Mouse (Mus musculus) embryonic facial prominence, embryonic 12.5 days (tissue): ENCODE measurements around the gene Cdc123. TPM values are rescaled to one million over a fixed set of nuclear protein-coding genes. Genes with fewer than 3 reads are reported as not detected.

Experiments
- ATAC-seq: fragments of 200-750 bp; cut with Nextera tagmentation; 2 replicates; pipeline ENCODE4 v1.8.0; 2017; ENCODE audit not compliant: insufficient number of reproducible peaks, insufficient read depth, low FRiP score, low TSS enrichment
- H3K27ac ChIP-seq: fragments of 300-500 bp; sonication (generic); 2 replicates; pipeline ENCODE4 v1.5.1; 2016; ENCODE audit warnings: mild to moderate bottlenecking
- H3K27me3 ChIP-seq: fragments of 300-500 bp; sonication (generic); 2 replicates; pipeline ENCODE4 v1.6.1; 2016; ENCODE audit warnings: mild to moderate bottlenecking, moderate library complexity
- H3K36me3 ChIP-seq: fragments of 300-500 bp; sonication (generic); 2 replicates; pipeline ENCODE4 v1.6.1; 2016; ENCODE audit warnings: mild to moderate bottlenecking
- H3K4me1 ChIP-seq: fragments of 300-500 bp; sonication (generic); 2 replicates; pipeline ENCODE4 v1.6.1; 2016
- H3K4me2 ChIP-seq: fragments of 300-500 bp; sonication (generic); replicated peaks from 2 replicates; pipeline ENCODE4 v1.6.1; 2016; ENCODE audit warnings: mild to moderate bottlenecking, moderate library complexity
- H3K4me3 ChIP-seq: fragments of 300-500 bp; sonication (generic); 2 replicates; pipeline ENCODE4 v1.5.1; 2016; ENCODE audit warnings: mild to moderate bottlenecking
- H3K9ac ChIP-seq: fragments of 300-500 bp; sonication (generic); 2 replicates; pipeline ENCODE4 v1.6.1; 2016; ENCODE audit warnings: mild to moderate bottlenecking, moderate library complexity
- H3K9me3 ChIP-seq: fragments of 300-500 bp; sonication (generic); 2 replicates; pipeline ENCODE4 v1.6.1; 2016; ENCODE audit warnings: mild to moderate bottlenecking, moderate library complexity
- WGBS: fragments of 180-500 bp; shearing (Covaris S2); methylation state at CpG from one replicate; pipeline ENCODE4 v1.1.7; 2016; 5-methylcytosine and 5-hydroxymethylcytosine counted together
- polyA plus RNA-seq: library from polyadenylated mRNA; unstranded; fragments of >200 nt; fragmentation: Nextera tagmentation; extraction: Ambion mirVana; gene quantifications from 2 replicates; pipeline ENCODE4 v1.2.1, GENCODE M21; 2016

Gene Cdc123
- 328 and 358 TPM in 2 replicates for polyA plus RNA-seq

- peaks cover 33% of the 10 kb centered on the region for H3K36me3 ChIP-seq
- no peaks in the 10 kb centered on the region for H3K9me3 ChIP-seq
- peak within 1 kb of the TSS; percentile 59 for H3K4me2 ChIP-seq
- H3K27me3 ChIP-seq, result no peaks in the 10 kb centered on the region
- peaks cover 5% of the 10 kb centered on the region; the same call in 1 of the 2 replicates for H3K4me1 ChIP-seq
- peak within 1 kb of the TSS; percentile 94 for H3K27ac ChIP-seq
- ATAC-seq, result peak; percentile 94
- H3K9ac ChIP-seq, result peak within 1 kb of the TSS; percentile 84
- WGBS, result under 1% methylated on average over 53 of the region's 53 CpGs
- H3K4me3 ChIP-seq, result peak within 1 kb of the TSS; percentile 75
Observed at GRCm38 (mm10) chr2:5844873-5845631, at the start of gene Cdc123, which contains the start of gene Nudt5. TSS of gene Cdc123 (minus strand) at chr2:5845164. TSS of gene Nudt5 (plus strand) at chr2:5845019.

GRCm38 (mm10) chr2:5894296-5894695, 49.3 kb upstream of the Cdc123 start:
- peak overlapping the region; percentile 90 for H3K4me3 ChIP-seq
- ATAC-seq, result no peak
- H3K9me3 ChIP-seq, result no peaks in the 10 kb centered on the region
- H3K4me1 ChIP-seq, result peaks cover 3% of the 10 kb centered on the region; the same call in 1 of the 2 replicates
- 43% methylated on average over 11 of the region's 11 CpGs for WGBS
- peak overlapping the region; percentile 57 for H3K4me2 ChIP-seq
- peaks cover 27% of the 10 kb centered on the region for H3K36me3 ChIP-seq
- peak overlapping the region; percentile 91; the same call in 1 of the 2 replicates for H3K9ac ChIP-seq
- H3K27ac ChIP-seq, result no peak overlapping the region
- no peaks in the 10 kb centered on the region for H3K27me3 ChIP-seq

GRCm38 (mm10) chr2:5889412-5889811, 44.4 kb upstream of the Cdc123 start:
- Histone ChIP-seq H3K27ac (no peak overlapping the region), H3K9me3 (no peaks in the 10 kb centered on the region), H3K9ac (no peak overlapping the region), H3K4me1 (peaks cover 3% of the 10 kb centered on the region; the same call in 1 of the 2 replicates), H3K27me3 (no peaks in the 10 kb centered on the region), H3K4me3 (no peak overlapping the region), H3K4me2 (no peak overlapping the region), H3K36me3 (peaks cover 47% of the 10 kb centered on the region)
- 77% methylated on average over 2 of the region's 2 CpGs for WGBS
- ATAC-seq, result no peak

GRCm38 (mm10) chr2:5888865-5889264, 43.9 kb upstream of the Cdc123 start:
- Histone ChIP-seq H3K4me3 (no peak overlapping the region), H3K36me3 (peaks cover 49% of the 10 kb centered on the region), H3K9ac (no peak overlapping the region), H3K9me3 (no peaks in the 10 kb centered on the region), H3K4me1 (no peaks in the 10 kb centered on the region), H3K4me2 (no peak overlapping the region), H3K27me3 (no peaks in the 10 kb centered on the region), H3K27ac (no peak overlapping the region)
- ATAC-seq, result no peak
- WGBS, result 88% methylated on average over 5 of the region's 5 CpGs

- Histone ChIP-seq H3K9me3 (no peaks in the 10 kb centered on the region), H3K27ac (no peak overlapping the region), H3K4me2 (no peak overlapping the region), H3K9ac (no peak overlapping the region), H3K27me3 (no peaks in the 10 kb centered on the region), H3K4me3 (no peak overlapping the region), H3K4me1 (no peaks in the 10 kb centered on the region), H3K36me3 (peaks cover 63% of the 10 kb centered on the region)
- ATAC-seq, result no peak
- WGBS, result 74% methylated on average over 3 of the region's 3 CpGs
Observed at GRCm38 (mm10) chr2:5877446-5877845, 32.5 kb upstream of the Cdc123 start.

- ATAC-seq, result no peak
Observed at GRCm38 (mm10) chr2:5869746-5870145, 24.8 kb upstream of the Cdc123 start.

GRCm38 (mm10) chr2:5867681-5868080, 22.7 kb upstream of the Cdc123 start:
- Histone ChIP-seq H3K36me3 (peaks cover 47% of the 10 kb centered on the region), H3K4me3 (no peak overlapping the region), H3K9ac (no peak overlapping the region), H3K4me2 (no peak overlapping the region), H3K4me1 (no peaks in the 10 kb centered on the region), H3K27me3 (no peaks in the 10 kb centered on the region), H3K27ac (no peak overlapping the region), H3K9me3 (no peaks in the 10 kb centered on the region)
- no peak for ATAC-seq
- WGBS, result 88% methylated on average over 2 of the region's 2 CpGs

More at GRCm38 (mm10) chr2:5869746-5870145, 24.8 kb upstream of the Cdc123 start:
- H3K4me3 ChIP-seq, result no peak overlapping the region
- H3K4me2 ChIP-seq, result no peak overlapping the region
- no peak overlapping the region for H3K9ac ChIP-seq
- H3K9me3 ChIP-seq, result no peaks in the 10 kb centered on the region
- H3K27me3 ChIP-seq, result no peaks in the 10 kb centered on the region
- WGBS, result 90% methylated on average over 5 of the region's 5 CpGs
- peaks cover 50% of the 10 kb centered on the region for H3K36me3 ChIP-seq
- no peak overlapping the region for H3K27ac ChIP-seq
- H3K4me1 ChIP-seq, result no peaks in the 10 kb centered on the region

- no peak within 1 kb of the TSS for H3K27ac ChIP-seq
- no peak within 1 kb of the TSS for H3K4me2 ChIP-seq
- H3K9me3 ChIP-seq, result no peaks in the 10 kb centered on the region
- no peaks in the 10 kb centered on the region for H3K27me3 ChIP-seq
- no peaks in the 10 kb centered on the region for H3K4me1 ChIP-seq
- H3K4me3 ChIP-seq, result no peak within 1 kb of the TSS
- WGBS, result 87% methylated on average over 3 of the region's 3 CpGs
- peaks cover 52% of the 10 kb centered on the region for H3K36me3 ChIP-seq
- no peak within 1 kb of the TSS for H3K9ac ChIP-seq
- no peak for ATAC-seq
Observed at GRCm38 (mm10) chr2:5862834-5863233, 17.9 kb upstream of the Cdc123 start, which contains the start of gene Gm13199. TSS of gene Gm13199 (minus strand) at chr2:5862934.

- H3K4me3 ChIP-seq, result no peak overlapping the region
- H3K9ac ChIP-seq, result no peak overlapping the region
- H3K4me2 ChIP-seq, result no peak overlapping the region
- no peaks in the 10 kb centered on the region for H3K9me3 ChIP-seq
- WGBS, result 85% methylated on average over 5 of the region's 5 CpGs
- H3K4me1 ChIP-seq, result peaks cover 2% of the 10 kb centered on the region; the same call in 1 of the 2 replicates
- H3K36me3 ChIP-seq, result peaks cover 21% of the 10 kb centered on the region
- H3K27me3 ChIP-seq, result no peaks in the 10 kb centered on the region
- no peak for ATAC-seq
- H3K27ac ChIP-seq, result no peak overlapping the region
Observed at GRCm38 (mm10) chr2:5851866-5852265, 6.9 kb upstream of the Cdc123 start.

- H3K4me2 ChIP-seq, result no peak overlapping the region
- H3K4me1 ChIP-seq, result peaks cover 3% of the 10 kb centered on the region; the same call in 1 of the 2 replicates
- H3K27me3 ChIP-seq, result no peaks in the 10 kb centered on the region
- H3K9ac ChIP-seq, result no peak overlapping the region
- H3K36me3 ChIP-seq, result peaks cover 21% of the 10 kb centered on the region
- ATAC-seq, result no peak
- 93% methylated on average over 9 of the region's 9 CpGs for WGBS
- H3K4me3 ChIP-seq, result no peak overlapping the region
- no peaks in the 10 kb centered on the region for H3K9me3 ChIP-seq
- no peak overlapping the region for H3K27ac ChIP-seq
Observed at GRCm38 (mm10) chr2:5851116-5851515, 6.2 kb upstream of the Cdc123 start.

GRCm38 (mm10) chr2:5845826-5846225, 862 bp upstream of the Cdc123 start:
- H3K36me3 ChIP-seq, result peaks cover 31% of the 10 kb centered on the region

More at GRCm38 (mm10) chr2:5845826-5846225, 862 bp upstream of the Cdc123 start:
- Histone ChIP-seq H3K4me3 (peak overlapping the region; percentile 75), H3K9me3 (no peaks in the 10 kb centered on the region), H3K4me2 (peak overlapping the region; percentile 46), H3K9ac (peak overlapping the region; percentile 84), H3K27ac (no peak overlapping the region), H3K27me3 (no peaks in the 10 kb centered on the region), H3K4me1 (peaks cover 5% of the 10 kb centered on the region; the same call in 1 of the 2 replicates)
- ATAC-seq, result no peak
- 26% methylated on average over 4 of the region's 4 CpGs for WGBS
